Mouse (Mus musculus) midbrain, embryonic 10.5 days (tissue): ENCODE data around the gene Gm29106. TPM values are rescaled to one million over a fixed set of nuclear protein-coding genes. Genes with fewer than 3 reads are reported as not detected.
"Not testable (repeated sequence)": the region's sequence is repeated elsewhere in the genome, so short reads cannot be mapped to it uniquely, and the experiment has no call there.

ENCODE experiments used
- DNase-seq: peaks from one replicate; pipeline ENCODE4 v3.0.0-alpha.2; 2017; ENCODE audit warnings: low spot score
- H3K27ac ChIP-seq: fragments of 300-500 bp; sonication (generic); replicated peaks from 2 replicates; pipeline ENCODE4 v1.5.1; 2016; ENCODE audit warnings: mild to moderate bottlenecking
- H3K27me3 ChIP-seq: fragments of 300-500 bp; sonication (generic); 2 replicates; pipeline ENCODE4 v1.6.1; 2016; ENCODE audit warnings: low read depth, mild to moderate bottlenecking; ENCODE audit not compliant: poor library complexity, severe bottlenecking
- H3K36me3 ChIP-seq: fragments of 300-500 bp; sonication (generic); 2 replicates; pipeline ENCODE4 v1.6.1; 2016; ENCODE audit warnings: mild to moderate bottlenecking, moderate library complexity
- H3K4me1 ChIP-seq: fragments of 300-500 bp; sonication (generic); 2 replicates; pipeline ENCODE4 v1.6.1; 2016
- H3K4me3 ChIP-seq: fragments of 300-500 bp; sonication (generic); 2 replicates; pipeline ENCODE4 v1.5.1; 2016; ENCODE audit warnings: mild to moderate bottlenecking, moderate library complexity
- H3K9me3 ChIP-seq: fragments of 300-500 bp; sonication (generic); replicated peaks from 2 replicates; pipeline ENCODE4 v1.6.1; 2016; ENCODE audit warnings: mild to moderate bottlenecking
- WGBS: fragments of 180-500 bp; shearing (Covaris S2); methylation state at CpG from one replicate; pipeline ENCODE4 v1.1.7; 2016; 5-methylcytosine and 5-hydroxymethylcytosine counted together
- polyA plus RNA-seq: library from polyadenylated mRNA; unstranded; fragments of >200 nt; fragmentation: Nextera tagmentation; extraction: Ambion mirVana; gene quantifications from 2 replicates; pipeline ENCODE4 v1.2.1, GENCODE M21; 2016

The Gm29106 gene
- 0.12 and 0.16 TPM in 2 replicates for polyA plus RNA-seq

DNA sequence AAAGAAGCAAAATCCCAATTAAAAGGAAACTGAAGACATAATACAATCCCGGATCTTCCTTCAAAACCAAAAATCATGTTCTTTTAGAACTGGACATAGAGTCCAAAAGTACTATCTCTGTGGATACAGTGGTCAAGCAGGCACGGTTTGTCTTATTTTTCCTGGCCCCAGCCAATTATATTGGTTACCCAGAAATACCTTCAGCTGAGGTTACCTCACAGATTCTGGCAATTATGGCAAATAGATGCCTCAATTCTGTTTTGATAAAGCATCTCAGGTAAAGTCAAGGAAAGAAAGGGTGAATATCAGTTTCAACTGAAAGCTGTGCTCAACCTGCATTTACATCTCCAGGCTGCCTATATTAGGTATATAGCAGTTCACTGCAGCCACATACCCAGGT lies at the start of gene Gm29106:
Gene Gm29106, plus strand, starts transcription at position 301 of the 400 bp plus-strand sequence.
- DNase-seq, H3K4me1 ChIP-seq: not testable (repeated sequence)
- WGBS: 76% methylated on average over 2 of the region's 2 CpGs

GRCm38 (mm10) chr1:118228540-118228939 lies 52.2 kb downstream of the Gm29106 start:
- DNase-seq: no peak
- Histone ChIP-seq H3K9me3 (peaks cover 3% of the 10 kb centered on the region; the same call in 1 of the 2 replicates), H3K4me3 (no peak overlapping the region), H3K27ac (no peak overlapping the region), H3K4me1 (no peaks in the 10 kb centered on the region), H3K27me3 (no peaks in the 10 kb centered on the region), H3K36me3 (no peaks in the 10 kb centered on the region)
- WGBS: 82% methylated on average over 1 of the region's 1 CpGs

More for the DNA sequence above, at the start of gene Gm29106:
- not testable (repeated sequence) for H3K27ac ChIP-seq, H3K9me3 ChIP-seq, H3K36me3 ChIP-seq, H3K4me3 ChIP-seq, H3K27me3 ChIP-seq

DNA sequence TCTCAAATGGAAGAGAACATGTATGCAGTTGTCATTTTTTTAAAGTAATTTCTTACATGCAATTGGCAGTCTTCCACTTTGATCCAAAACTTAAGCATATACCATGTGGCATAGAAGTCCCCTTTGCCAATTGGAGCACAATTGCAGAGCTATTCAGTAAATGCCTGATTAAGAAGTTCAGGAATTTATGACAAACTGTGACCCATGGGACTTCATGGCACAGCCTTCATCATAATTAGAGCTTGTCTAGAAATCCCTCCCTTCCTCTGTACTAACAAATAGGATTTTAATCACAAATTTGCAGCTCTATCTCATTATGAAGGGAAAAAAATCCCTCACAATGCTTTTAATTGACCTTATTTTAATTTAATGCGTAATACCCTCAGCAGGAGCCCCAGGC lies 59.7 kb downstream of the Gm29106 start:
- H3K36me3 ChIP-seq: no peaks in the 10 kb centered on the region
- H3K27me3 ChIP-seq: no peaks in the 10 kb centered on the region
- H3K27ac ChIP-seq: no peak overlapping the region
- no peak for DNase-seq
- H3K4me1 ChIP-seq: no peaks in the 10 kb centered on the region
- no peak overlapping the region for H3K4me3 ChIP-seq
- 91% methylated on average over 1 of the region's 1 CpGs for WGBS
- 0 out of 2 replicates have a peak, but pooled peaks cover 1% of the 10 kb centered on the region for H3K9me3 ChIP-seq

Other genes starting within 250 kb of the Gm29106 start
- not detected in 2 replicates for gene Gm28168, start 248.5 kb upstream of the Gm29106 start, polyA plus RNA-seq
- gene Gm7145, start 210.6 kb upstream of the Gm29106 start, polyA plus RNA-seq: not detected in 2 replicates
- gene Tsn, start 135.2 kb downstream of the Gm29106 start, polyA plus RNA-seq: 403 and 418 TPM in 2 replicates
- 93.0 and 105 TPM in 2 replicates for gene Nifk, start 145.3 kb downstream of the Gm29106 start, polyA plus RNA-seq
- gene Clasp1, start 212.5 kb downstream of the Gm29106 start, polyA plus RNA-seq: 87.3 and 106 TPM in 2 replicates